Mouse (Mus musculus) stomach, postnatal 0 days (tissue): ENCODE data around the gene Mrpl39.

Experiments used
- CTCF ChIP-seq: IDR thresholded peaks from 2 replicates; pipeline ENCODE4 v1.5.1; 2016; ENCODE audit warnings: antibody characterized with exemption, low read depth, mild to moderate bottlenecking, moderate library complexity
- EP300 ChIP-seq: optimal IDR thresholded peaks from 2 replicates; pipeline ENCODE3; 2016; ENCODE audit warnings: antibody characterized with exemption

DNA sequence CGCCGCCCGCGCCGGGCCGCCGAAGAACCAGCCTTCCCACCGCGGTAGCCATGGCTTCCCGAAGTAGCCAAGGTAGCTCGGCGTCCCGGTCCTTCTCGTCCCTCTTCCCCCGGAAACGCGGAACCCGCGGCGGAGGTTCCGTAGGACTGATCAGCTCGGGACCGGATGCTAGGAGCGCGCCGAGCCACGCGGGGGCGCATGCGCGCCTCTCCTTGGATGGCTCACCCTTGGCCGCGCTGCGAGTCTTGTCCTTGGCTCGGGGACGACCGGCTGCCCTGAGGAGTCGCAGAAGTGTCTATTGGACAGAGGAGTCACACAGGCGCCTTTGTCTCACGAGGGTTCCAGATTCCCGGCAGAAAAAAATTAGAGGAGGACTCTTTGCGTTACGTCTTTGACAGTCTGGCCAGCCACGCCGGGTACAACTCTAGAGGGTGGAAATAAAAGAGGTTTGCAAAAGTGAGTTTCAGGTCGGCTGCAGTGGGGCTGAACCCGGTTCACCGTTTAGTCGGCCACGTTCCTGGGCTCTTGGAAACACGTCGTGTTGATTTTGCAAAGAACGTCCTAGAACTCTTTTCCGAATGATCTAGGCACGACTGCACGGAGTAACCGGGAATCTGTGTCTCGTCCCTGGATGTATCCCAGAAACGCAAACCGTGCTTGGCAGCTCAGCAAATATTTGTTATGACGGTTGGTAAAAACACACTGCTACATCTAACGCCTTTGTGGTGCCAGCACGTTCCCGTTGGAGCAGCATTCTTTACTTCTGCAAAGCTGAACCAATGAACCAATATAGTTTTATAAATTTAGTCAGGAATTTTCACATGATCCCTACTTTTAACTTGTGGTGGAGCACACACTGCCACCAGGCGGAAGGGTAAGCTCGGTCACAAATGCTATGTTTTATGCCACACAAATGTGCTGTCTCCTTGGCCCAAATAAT lies at the start of gene Mrpl39:
- peak; percentile 91 for TF ChIP-seq CTCF
- TF ChIP-seq EP300: no peak
